Mouse (Mus musculus) spleen, postnatal 14 days (tissue): ENCODE results near the gene Mark3.

Experiments
- DNase-seq, 2 experiments: peaks; one replicate each; pipeline ENCODE4 v3.0.0; 2021 to 2022; ENCODE audit warnings: low spot score in 2 of 2

The Mark3 gene

DNA sequence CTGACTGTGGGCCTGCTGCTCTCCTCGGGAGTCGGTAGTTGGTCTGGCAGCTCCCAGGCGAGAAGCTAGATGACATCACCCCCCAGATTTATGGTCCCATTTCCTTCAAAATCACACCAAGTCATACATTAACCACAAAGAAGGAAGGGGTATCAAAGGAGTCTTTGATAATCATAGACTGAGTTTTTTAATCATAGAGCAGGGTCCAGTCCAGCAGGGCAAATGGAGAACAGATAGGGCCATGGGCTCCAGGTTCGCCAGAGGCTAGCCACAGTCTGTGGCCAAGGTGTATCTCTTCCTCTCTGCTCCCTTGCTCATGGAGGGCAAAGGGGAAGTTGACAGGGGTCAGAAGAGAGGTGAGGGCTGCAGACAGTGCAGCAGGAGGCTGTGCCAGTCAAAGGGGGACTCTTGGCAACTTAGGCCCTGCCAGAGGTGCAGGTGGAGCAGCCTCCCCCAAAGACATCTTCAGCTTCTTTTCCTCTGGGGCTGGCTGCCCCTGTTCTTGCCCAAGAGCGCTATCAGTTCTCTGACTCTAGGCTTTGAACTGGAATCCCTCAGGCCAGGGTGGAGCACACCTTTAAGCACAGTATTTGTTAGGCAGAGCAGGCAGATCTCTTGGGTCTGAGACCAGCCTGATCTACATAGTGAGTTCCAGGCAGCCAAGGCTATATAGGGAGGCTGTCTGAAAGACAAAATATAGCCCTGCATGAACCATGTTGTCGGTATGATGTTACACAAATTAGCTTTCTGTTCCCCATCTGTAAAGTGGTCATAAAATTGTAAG is 101.7 kb downstream of the Mark3 start:
- no peak for DNase-seq

DNA sequence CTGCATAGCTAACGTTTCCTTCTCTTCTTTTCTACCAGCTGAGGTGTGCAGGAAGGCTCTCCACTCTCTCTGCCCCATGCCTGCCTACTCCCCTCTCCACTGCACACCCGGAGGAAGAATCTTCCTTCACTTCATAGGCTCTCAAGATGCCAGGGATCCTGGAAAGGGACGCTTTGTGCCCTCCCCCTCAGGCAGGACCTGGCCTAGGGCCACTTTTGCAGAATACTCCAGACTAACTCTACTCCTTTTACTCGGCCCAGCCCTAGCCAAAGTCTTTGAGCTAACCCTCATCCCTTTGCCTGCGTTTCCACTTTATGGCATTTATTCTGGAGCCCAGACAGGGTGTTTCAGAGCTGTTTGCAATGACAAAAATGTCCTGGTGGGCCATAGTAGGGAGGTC is 103.1 kb downstream of the Mark3 start:
- DNase-seq = no peak

DNA sequence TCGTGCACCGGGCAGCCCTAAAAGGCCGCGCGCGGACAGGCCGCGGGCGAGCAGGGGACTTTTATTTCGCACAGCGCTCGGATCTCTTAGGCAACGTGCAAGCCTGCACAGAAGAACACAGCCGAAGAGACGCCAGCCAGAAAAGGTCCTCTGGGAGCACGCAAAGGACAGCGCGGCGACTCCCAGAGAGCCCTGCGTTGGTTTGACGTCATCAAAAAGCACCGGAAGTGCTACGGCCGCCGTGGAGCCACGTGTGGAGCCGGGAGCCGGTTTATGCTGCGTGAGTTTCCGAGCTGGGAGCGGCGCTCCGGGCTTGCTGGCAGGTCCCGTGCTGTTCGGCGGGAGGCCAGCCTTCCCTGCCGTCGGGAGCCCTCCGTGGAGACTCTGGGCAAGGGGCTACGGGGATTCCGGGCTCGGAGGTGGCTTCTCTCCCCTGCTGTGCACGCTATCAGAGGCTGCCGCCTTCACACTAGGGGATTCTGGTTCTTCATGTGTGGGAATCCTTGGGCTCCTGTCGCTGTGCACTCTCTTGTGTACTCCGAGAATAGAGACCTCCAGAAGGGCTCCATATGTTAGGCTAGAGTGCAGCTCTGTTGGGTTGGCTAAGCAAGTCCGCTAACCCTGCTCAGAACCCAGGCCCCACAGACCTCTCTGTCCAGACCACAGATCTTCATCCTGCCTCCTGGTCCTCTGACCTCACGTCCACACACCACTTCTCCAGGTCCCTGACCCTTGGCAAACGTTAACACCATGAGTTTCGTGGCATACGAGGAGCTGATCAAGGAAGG is 103.8 kb downstream of the Mark3 start, which contains the start of gene Trmt61a:
Trmt61a (plus strand) TSS at position 224 of the 788 bp plus-strand sequence.
- peak; percentile 67 to 85 for DNase-seq

DNA sequence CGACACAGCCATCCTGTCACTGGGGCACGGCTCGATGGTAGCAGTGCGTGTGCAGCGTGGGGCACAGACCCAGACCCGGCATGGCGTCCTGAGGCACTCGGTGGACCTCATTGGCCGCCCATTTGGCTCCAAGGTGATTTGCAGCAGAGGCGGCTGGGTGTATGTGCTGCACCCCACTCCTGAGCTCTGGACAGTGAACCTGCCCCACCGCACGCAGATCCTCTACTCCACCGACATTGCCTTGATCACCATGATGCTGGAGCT is 104.3 kb downstream of the Mark3 start:
- no peak for DNase-seq

GRCm38 (mm10) chr12:111678997-111679396 is 104.7 kb downstream of the Mark3 start:
- DNase-seq = no peak

DNA sequence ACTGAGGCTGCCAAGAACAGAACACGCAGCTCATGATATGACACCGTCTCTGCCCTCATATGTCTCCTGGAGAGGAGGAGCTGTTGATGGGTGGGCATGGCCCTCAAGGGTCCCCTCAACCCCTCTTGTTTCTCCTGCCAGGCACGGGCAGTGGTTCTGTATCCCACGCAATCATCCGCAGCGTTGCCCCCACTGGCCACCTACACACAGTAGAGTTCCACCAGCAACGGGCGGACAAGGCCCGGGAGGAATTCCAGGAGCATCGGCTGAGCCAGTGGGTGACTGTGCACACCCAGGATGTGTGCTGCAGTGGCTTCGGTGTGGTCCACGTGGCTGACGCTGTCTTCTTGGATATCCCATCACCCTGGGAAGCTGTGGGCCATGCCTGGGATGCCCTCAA is 106.3 kb downstream of the Mark3 start:
- no peak for DNase-seq

DNA sequence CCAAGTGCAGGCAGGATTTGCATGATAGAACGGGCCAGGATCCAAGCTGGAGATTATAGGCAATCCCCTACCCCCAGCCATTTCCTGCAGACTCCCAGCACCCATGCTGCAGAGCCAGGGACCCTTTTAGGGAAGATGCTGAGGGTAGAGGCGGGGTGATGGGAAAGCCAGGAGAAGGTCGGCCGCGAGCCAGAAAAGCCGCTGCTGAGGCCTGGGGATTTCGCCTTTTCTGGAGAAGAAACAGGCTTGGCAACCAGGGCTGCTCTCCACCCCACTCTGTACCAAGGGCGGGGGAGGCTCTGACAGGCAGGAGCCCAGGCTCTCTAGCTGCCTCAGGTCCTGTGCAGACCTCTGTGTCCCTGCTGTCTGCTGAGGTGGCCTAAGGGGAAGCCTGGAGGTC is 107.0 kb downstream of the Mark3 start:
- no peak for DNase-seq

DNA sequence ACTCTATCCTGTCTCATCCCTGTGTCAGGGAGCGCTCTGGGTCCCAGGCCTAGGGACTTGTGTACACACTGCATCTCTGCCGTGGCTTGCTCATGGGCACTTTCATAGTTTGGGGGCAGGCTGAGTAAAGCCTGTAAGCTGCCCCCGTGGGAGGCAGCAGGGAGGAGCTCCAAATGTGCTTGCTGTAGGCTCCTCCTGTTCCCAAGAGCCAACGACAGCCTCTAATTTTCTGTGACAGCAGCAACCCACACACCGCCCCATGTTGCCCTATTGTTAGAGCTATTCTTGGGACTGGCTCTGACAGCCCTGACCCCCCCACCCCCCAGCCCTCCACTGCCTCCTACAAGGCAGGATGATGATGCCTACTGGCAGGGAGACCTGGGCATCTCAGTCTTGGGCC is 107.7 kb downstream of the Mark3 start:
- no peak for DNase-seq

DNA sequence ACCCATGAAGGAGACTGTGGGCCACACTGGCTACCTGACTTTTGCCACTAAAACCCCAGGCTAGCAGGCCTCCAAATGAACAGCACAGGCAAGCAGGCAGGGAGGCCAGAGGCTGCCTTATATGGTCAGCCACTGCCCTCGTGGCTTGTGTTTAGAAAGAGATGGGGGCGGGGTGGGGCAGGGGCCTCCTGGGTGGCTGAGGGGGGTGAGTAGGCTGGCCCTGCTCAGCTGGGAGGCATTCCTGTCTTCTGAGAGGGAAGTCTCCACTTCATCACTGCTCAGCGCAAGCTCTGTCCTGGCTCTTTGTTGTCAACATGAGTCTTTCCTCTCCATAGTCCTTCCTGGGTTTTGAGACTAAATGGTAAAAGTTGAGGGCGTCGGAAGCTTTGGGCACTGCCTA is 108.5 kb downstream of the Mark3 start:
- DNase-seq = no peak

DNA sequence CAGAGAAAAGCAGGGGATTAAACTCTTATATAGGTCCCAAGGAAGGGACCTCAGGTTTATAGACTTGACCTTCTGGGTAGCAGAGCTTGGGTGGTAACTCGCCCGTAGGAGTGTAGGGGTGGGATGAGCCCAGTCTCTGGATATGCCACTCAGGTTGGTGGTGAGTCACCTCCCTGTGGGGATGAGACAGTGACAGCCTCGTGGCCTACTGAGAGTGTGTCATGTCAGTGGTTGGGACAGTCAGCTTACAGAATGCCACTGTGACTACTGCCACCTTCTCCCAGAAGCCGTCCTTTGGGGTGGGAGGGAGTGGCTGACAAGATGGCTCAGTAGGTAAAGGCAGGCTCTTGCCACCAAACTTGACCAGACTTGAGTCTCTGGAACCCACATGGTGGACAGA is 112.1 kb downstream of the Mark3 start:
- no peak for DNase-seq

GRCm38 (mm10) chr12:111687350-111688068 is 113.2 kb downstream of the Mark3 start:
- no peak for DNase-seq

DNA sequence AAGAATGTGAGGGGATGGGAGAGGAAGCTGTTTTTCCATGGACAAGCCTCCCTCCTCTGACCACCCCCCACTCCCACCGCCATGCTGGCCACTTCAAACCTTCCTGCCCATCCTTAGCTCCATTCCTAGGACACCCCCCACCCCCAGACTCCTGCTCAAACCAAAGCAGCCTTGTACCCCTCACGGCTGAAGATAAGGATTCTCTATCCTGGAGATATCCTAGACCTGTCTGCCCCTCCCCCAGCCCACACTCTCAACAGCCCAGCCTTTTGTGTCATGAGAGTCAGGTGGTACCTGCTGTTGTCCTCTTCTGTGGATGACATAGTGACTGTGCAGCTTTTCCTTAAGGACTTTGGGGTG is 113.7 kb downstream of the Mark3 start:
- DNase-seq = no peak

DNA sequence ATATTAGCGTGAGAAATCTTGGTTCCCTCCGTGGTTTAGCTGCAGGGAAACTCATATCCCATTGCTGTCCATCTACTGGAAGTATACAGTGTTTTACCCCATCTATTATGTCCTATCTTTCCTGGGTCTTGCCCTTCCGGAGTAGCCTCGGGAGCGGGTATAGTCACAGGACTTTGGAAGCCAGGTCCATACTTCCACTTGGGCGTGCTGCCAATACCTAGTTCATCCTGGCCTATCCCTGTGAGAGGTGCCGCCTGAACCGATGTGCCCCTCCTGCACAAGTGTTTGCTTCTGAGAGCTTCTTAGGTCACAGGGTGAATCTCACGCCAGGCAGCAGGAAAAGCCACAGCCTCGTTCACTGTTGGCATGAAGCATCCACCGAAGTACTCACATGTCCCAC is 115.1 kb downstream of the Mark3 start:
- no peak for DNase-seq

- no peak for DNase-seq
Measured at GRCm38 (mm10) chr12:111691346-111691872, 117.1 kb downstream of the Mark3 start.

DNA sequence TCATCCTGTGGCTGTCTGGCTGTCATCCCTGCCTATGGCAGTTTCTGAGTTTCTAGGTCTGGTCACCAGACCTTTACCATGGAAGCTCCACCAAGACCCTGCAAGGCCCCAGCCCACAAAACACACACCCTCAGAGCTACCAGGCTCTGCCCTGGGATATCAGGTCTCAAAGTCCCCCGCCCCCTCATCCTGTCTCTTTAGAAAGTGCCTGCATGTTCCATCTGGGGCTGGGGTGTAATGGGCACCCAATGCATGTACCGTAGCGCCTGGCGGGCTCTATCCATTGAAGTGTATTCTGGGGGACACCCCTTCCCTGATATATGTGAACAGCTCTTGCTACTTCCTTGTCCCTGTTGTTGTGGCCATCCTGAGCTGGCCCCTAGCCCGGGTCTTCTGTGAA is 118.6 kb downstream of the Mark3 start:
- no peak for DNase-seq

GRCm38 (mm10) chr12:111693341-111694270 is 119.3 kb downstream of the Mark3 start:
- DNase-seq = no peak

DNA sequence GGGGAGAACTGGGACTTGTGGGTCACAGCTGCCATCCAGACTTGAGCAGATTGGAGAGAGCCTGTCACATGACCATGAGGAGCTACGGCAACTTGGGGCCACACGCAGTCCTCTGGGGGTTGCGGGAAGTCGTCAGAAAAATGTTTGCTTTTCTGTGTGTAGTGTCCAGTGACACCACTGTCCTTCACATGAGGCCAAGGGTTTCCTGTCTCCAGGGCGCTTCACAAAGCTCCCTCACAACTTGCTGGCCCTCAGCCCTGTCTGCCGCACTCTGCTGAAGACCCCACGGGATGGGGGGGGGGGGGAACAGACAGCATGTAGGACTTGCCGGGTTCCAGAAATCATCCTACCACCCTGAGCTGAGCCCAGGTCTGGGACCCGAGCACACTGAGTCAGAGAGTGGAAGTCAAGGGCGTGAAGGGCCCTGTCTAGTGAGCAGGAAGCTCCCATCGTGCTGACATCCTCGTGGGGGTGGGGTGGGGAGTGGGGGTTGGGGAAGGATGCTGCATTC is 120.0 kb downstream of the Mark3 start:
- no peak for DNase-seq

DNA sequence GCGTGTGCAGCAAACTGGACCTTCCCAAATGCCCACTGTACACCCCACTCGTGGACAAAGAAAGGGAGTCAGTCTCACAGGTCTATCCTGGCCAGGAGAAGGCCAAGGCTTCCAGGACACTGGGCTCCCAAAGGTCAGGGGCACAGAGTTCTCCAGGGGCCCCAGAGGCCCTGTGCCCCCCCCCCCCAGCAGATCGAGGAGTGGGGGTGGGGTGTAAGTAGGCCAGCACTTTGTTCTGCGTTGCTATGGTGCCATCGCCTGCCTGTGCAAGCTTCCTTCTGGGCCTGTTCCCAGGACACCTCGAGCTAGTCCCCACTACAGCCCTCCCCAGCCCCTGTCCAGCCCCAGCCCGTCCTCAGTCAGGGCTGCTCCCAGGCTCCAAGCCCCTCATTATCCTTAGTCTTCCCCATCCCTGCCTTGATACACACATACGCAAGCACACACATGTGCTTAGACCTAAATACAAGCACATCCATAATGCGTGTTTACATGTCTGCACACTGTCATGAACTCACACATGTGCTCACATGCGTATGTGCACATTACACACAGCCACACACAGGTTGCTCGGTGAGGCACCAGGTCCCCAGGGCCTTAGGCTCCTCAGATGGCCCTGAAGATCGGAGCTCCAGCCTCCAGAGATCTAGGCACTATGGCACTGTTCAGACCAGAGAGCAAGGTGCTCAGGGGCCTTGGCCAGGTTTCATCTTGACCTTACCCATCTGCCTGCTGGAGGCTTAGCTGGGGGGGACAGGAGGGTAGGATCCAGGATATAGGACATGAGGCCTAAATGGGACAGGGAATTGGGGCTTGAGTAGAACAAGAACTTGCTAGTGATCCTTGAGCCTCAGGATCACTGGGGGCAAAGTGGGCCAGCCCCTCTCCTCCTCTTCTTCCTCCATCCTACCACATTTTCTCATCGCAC is 120.8 kb downstream of the Mark3 start:
- DNase-seq = no peak

DNA sequence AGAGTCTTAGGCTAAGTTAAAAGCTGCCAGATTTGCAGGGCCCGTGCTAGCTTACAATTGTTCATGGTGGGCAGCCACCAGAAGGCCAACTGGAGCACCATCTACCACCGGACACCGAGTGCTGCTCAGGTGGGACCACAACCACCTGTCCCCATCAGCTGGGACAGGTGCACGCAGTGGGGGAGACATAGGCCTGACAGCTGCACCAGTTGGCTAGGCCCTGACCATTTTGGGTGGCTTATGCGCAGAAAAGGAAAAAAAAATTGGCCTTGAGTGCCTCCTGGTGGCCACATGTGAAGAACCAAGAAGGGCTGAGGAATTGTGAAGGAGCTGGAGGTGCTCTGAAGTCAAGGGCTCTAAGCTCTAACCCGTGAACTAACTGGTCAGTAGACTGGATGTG is 121.9 kb downstream of the Mark3 start:
- DNase-seq = peak in 1 of 2 experiments; percentile 42

DNA sequence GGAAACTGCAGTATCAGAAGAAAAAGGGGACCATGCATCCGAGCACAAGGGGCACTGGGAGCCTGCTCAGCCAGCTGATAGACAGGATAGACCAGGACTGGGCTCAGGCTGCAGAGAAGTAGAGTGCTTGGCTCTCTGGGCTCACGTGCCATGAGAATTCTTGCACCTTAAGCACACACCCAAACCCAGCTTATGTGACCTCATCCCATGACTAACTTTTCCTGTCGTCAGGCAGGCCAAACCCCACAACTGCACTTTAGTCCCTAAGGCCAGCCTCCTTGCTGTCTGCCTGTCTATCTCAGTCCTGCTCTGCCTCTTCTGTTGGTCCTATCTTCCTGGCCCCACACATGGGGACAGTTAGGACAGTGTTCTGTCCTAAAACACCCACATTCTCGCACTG is 123.4 kb downstream of the Mark3 start:
- DNase-seq = no peak
